Comparison of ENCODE assay signal across 30 mouse cellular contexts in genomic region chr1:158615202-158615601, GRCm38 (mm10).
"Had no signal": no experiment of that assay in that cellular context is flagged by ENCODE, and none has a peak within 500 bp of the region (broad histone marks: within the 10 kb centered on the region; RNA-seq: fewer than 3 reads in every experiment).

No protein-coding gene starts in this region.

- H3K27me3 ChIP-seq: limb, embryonic 12.5 days; limb, embryonic 13.5 days; limb, embryonic 15.5 days; liver, embryonic 12.5 days; liver, embryonic 13.5 days; liver, embryonic 15.5 days; lung, embryonic 15.5 days; megakaryocyte, embryonic 14.5 days; midbrain, embryonic 12.5 days; midbrain, embryonic 13.5 days; midbrain, embryonic 15.5 days; neural tube, embryonic 12.5 days had no signal

- H3K36me3 ChIP-seq: limb, embryonic 10.5 days; limb, embryonic 12.5 days; limb, embryonic 15.5 days; liver, embryonic 12.5 days; liver, embryonic 13.5 days; liver, embryonic 15.5 days; lung, embryonic 15.5 days had no signal

- DNase-seq: left cerebral cortex, postnatal 4 days; liver; liver, embryonic 13.5 days; liver, postnatal 0 days; lung, adult 18-20 months; lung, adult 2 months; lung, embryonic 14.5 days; lung, postnatal 10 days; lung, postnatal 14 days; lung, postnatal 36 days; lung, postnatal 4 days; midbrain, embryonic 14.5 days had no signal

- H3K4me3 ChIP-seq: limb, embryonic 10.5 days; limb, embryonic 12.5 days; limb, embryonic 13.5 days; limb, embryonic 15.5 days; liver, embryonic 12.5 days; liver, embryonic 13.5 days; liver, embryonic 15.5 days; lung, embryonic 15.5 days; megakaryocyte, embryonic 14.5 days; midbrain, embryonic 10.5 days; midbrain, embryonic 12.5 days; midbrain, embryonic 13.5 days; midbrain, embryonic 15.5 days; myocyte; neural tube, embryonic 12.5 days had no signal

- H3K4me1 ChIP-seq: limb, embryonic 10.5 days; limb, embryonic 12.5 days; limb, embryonic 13.5 days; limb, embryonic 15.5 days; liver, embryonic 12.5 days; liver, embryonic 13.5 days; liver, embryonic 15.5 days; lung, embryonic 15.5 days; megakaryocyte, embryonic 14.5 days; midbrain, embryonic 12.5 days; midbrain, embryonic 13.5 days; midbrain, embryonic 15.5 days; neural tube, embryonic 12.5 days had no signal

- H3K27ac ChIP-seq: limb, embryonic 10.5 days; limb, embryonic 12.5 days; limb, embryonic 13.5 days; limb, embryonic 15.5 days; liver, embryonic 12.5 days; liver, embryonic 13.5 days; liver, embryonic 14.5 days; liver, embryonic 15.5 days; lung, embryonic 15.5 days; macrophage; midbrain, embryonic 10.5 days; midbrain, embryonic 12.5 days; midbrain, embryonic 13.5 days; midbrain, embryonic 15.5 days; neural tube, embryonic 12.5 days had no signal

- H3K9me3 ChIP-seq: limb, embryonic 10.5 days; limb, embryonic 12.5 days; limb, embryonic 13.5 days; limb, embryonic 15.5 days; liver, embryonic 12.5 days; liver, embryonic 13.5 days; liver, embryonic 15.5 days; lung, embryonic 15.5 days; midbrain, embryonic 10.5 days; midbrain, embryonic 12.5 days; midbrain, embryonic 13.5 days; midbrain, embryonic 15.5 days; neural tube, embryonic 12.5 days had no signal

- H3K4me2 ChIP-seq: limb, embryonic 12.5 days; limb, embryonic 13.5 days; limb, embryonic 15.5 days; liver, embryonic 11.5 days; liver, embryonic 12.5 days; liver, embryonic 13.5 days; liver, embryonic 15.5 days; lung, embryonic 14.5 days; lung, embryonic 15.5 days; midbrain, embryonic 11.5 days; midbrain, embryonic 12.5 days; midbrain, embryonic 13.5 days; midbrain, embryonic 15.5 days; neural tube, embryonic 12.5 days had no signal

- H3K9ac ChIP-seq: limb, embryonic 12.5 days; limb, embryonic 13.5 days; limb, embryonic 15.5 days; liver, embryonic 12.5 days; liver, embryonic 13.5 days; liver, embryonic 14.5 days; liver, embryonic 15.5 days; liver, postnatal 0 days; lung, embryonic 14.5 days; lung, embryonic 15.5 days; midbrain, embryonic 12.5 days; midbrain, embryonic 13.5 days; midbrain, embryonic 15.5 days; neural tube, embryonic 12.5 days had no signal
